Mouse (Mus musculus) CD4-positive helper T cell, adult 2 months (primary cell): ENCODE results near the gene Cngb1.

Experiments
- DNase-seq: peaks from one replicate; pipeline ENCODE4 v3.0.0-alpha.2; 2012; ENCODE audit warnings: low read depth, missing footprints, low spot score

The Cngb1 gene

DNA sequence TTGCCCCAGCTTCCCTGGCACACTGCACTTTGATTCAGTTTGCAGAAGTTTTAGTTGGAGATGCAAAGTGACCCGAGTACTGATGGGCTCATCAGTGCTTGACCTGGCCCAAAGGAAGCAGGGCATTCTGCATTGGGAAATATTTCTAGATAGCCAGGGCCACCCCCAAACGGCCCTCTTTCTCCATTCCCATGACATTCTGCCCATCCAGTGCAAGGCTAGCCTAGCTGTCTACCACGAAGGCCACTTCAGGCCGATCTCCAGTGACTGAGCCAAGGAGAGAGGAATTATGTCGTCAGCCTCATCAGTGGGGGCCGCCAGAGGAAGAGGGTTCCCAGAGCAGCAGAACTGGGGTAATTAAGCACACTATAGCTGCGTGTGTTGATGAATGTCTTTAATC lies 104.9 kb downstream of the Cngb1 start:
- DNase-seq: no peak

DNA sequence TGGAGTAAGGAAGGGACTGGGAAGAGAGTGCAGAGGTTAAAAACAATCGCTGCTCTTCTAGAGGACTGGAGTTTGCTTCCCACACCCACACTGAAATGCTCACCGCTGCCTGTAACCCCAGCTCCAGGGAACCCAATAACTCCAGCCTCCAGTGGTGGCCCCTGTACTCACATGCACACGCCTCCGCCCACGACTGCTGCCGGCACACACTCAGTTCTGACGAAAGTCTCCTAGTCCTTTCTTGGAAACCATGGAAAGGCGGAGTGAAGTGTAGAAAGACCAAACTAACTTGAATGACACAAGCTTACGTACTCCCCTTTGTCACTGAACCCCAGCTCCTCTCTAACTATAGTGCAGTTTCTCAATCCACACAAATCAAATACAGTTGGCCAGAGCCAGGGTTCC lies 106.4 kb downstream of the Cngb1 start:
- DNase-seq: no peak

DNA sequence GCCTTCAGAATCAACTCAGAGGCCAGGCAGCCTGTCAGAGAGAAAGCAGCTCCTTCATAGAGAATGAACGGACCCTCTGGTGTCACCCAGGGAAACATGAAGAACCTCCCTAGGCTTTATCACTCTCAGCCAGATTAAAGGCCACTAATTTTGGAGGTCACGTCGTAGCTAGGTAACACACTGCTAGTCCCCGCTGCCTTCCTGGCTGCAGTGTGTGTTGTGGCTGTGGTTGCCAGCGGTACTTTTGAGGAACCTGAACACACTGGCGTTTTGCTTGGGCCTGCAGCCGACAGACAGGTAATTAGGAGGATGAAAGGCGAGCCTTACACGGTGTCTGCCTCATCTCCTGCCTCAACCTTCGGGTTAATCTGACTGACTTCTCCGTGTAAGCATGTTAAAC lies 110.7 kb downstream of the Cngb1 start:
- no peak for DNase-seq

DNA sequence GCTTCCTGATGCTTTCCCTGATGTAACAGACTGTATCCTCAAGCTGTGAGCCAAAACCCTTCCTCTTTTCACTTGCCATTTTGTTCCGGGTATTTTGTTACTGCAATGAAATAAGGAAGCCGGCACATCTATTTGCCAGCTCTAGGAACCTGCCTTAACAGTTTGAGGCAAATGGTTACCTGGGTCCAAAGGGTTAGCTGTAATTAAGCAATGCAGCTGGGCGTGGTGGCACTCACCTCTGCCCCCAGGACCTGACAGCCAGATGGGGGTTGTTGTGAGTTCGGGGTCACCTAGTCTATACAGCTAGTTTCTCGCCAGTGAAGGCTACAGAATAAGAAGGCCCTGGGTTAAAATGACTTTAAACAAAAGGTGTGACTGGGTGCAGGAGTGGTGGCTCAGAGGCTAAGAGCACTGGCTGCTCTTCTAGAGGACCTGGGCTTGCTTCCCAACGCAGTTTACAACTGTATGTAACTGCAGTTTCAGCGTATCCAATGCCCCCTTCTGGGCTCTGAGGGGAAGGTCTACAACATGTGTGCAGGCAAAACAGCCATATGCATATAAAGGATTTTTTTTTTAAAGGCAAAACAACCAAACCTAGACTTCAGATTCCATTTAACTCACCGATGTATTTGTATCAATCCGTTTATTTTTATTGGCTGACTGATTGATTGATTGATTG lies 114.7 kb downstream of the Cngb1 start:
- DNase-seq: no peak
